Mouse (Mus musculus) liver, embryonic 13.5 days (tissue): ENCODE measurements around the gene Atp8a2. TPM values are rescaled to one million over a fixed set of nuclear protein-coding genes. Genes with fewer than 3 reads are reported as not detected.

Experiments
- ATAC-seq: fragments of 200-750 bp; cut with Nextera tagmentation; 2 replicates; pipeline ENCODE4 v1.8.0; 2017; ENCODE audit warnings: low read depth, mild to moderate bottlenecking, moderate number of reproducible peaks, moderate library complexity
- DNase-seq: peaks from one replicate; pipeline ENCODE4 v3.0.0; 2022
- H3K27ac ChIP-seq: fragments of 300-500 bp; sonication (generic); 2 replicates; pipeline ENCODE4 v1.5.1; 2015; ENCODE audit warnings: moderate library complexity, mild to moderate bottlenecking, inconsistent platforms
- H3K27me3 ChIP-seq: fragments of 300-500 bp; sonication (generic); 2 replicates; pipeline ENCODE4 v1.6.1; 2015; ENCODE audit warnings: mild to moderate bottlenecking, inconsistent platforms
- H3K36me3 ChIP-seq: fragments of 300-500 bp; sonication (generic); 2 replicates; pipeline ENCODE4 v1.6.1; 2015; ENCODE audit warnings: mild to moderate bottlenecking, inconsistent platforms
- H3K4me1 ChIP-seq: fragments of 300-500 bp; sonication (generic); replicated peaks from 2 replicates; pipeline ENCODE4 v1.6.1; 2015; ENCODE audit warnings: inconsistent platforms
- H3K4me2 ChIP-seq: fragments of 300-500 bp; sonication (generic); 2 replicates; pipeline ENCODE4 v1.6.1; 2015; ENCODE audit warnings: inconsistent platforms, mild to moderate bottlenecking, moderate library complexity
- H3K4me3 ChIP-seq: fragments of 300-500 bp; sonication (generic); replicated peaks from 2 replicates; pipeline ENCODE4 v1.5.1; 2015; ENCODE audit warnings: mild to moderate bottlenecking, inconsistent platforms
- H3K9ac ChIP-seq: fragments of 300-500 bp; sonication (generic); 2 replicates; pipeline ENCODE4 v1.6.1; 2015; ENCODE audit warnings: mild to moderate bottlenecking, inconsistent platforms
- H3K9me3 ChIP-seq: fragments of 300-500 bp; sonication (generic); replicated peaks from 2 replicates; pipeline ENCODE4 v1.6.1; 2016; ENCODE audit warnings: inconsistent platforms
- WGBS: fragments of 180-500 bp; shearing (Covaris S2); methylation state at CpG from one replicate; pipeline ENCODE4 v1.1.7; 2015; ENCODE audit not compliant: insufficient replicate concordance; 5-methylcytosine and 5-hydroxymethylcytosine counted together
- polyA plus RNA-seq: library from polyadenylated mRNA; unstranded; fragments of >200 nt; fragmentation: Nextera tagmentation; extraction: Ambion mirVana; gene quantifications from 2 replicates; pipeline ENCODE4 v1.2.1, GENCODE M21; 2015

The Atp8a2 gene
- polyA plus RNA-seq, 1 experiment from 2014 or later: 1.8 TPM

GRCm38 (mm10) chr14:59692164-59692563, 504.8 kb downstream of the Atp8a2 start:
- H3K27me3 ChIP-seq: no peaks in the 10 kb centered on the region
- DNase-seq (no peak), ATAC-seq (no peak)
- no peak overlapping the region for H3K4me3 ChIP-seq
- H3K4me2 ChIP-seq: no peak overlapping the region
- no peaks in the 10 kb centered on the region for H3K4me1 ChIP-seq
- WGBS: 67% methylated on average over 6 of the region's 6 CpGs
- H3K27ac ChIP-seq: no peak overlapping the region
- no peak overlapping the region for H3K9ac ChIP-seq
- no peaks in the 10 kb centered on the region for H3K36me3 ChIP-seq
- H3K9me3 ChIP-seq: no peaks in the 10 kb centered on the region

GRCm38 (mm10) chr14:59691402-59691801, 505.6 kb downstream of the Atp8a2 start:
- Histone ChIP-seq H3K27ac (no peak overlapping the region), H3K4me3 (no peak overlapping the region), H3K9ac (no peak overlapping the region), H3K36me3 (no peaks in the 10 kb centered on the region), H3K4me2 (no peak overlapping the region), H3K9me3 (no peaks in the 10 kb centered on the region), H3K4me1 (no peaks in the 10 kb centered on the region), H3K27me3 (no peaks in the 10 kb centered on the region)
- no peak for DNase-seq
- no peak for ATAC-seq
- WGBS: 69% methylated on average over 13 of the region's 13 CpGs

- Histone ChIP-seq H3K27ac (no peak overlapping the region), H3K36me3 (no peaks in the 10 kb centered on the region)
- WGBS: 37% methylated on average over 12 of the region's 12 CpGs
Observed at GRCm38 (mm10) chr14:59690954-59691353, 506.0 kb downstream of the Atp8a2 start.

GRCm38 (mm10) chr14:59689596-59689995, 507.4 kb downstream of the Atp8a2 start:
- H3K4me1 ChIP-seq: no peaks in the 10 kb centered on the region
- 56% methylated on average over 4 of the region's 4 CpGs for WGBS
- no peaks in the 10 kb centered on the region for H3K9me3 ChIP-seq
- DNase-seq (no peak), ATAC-seq (no peak)
- H3K27me3 ChIP-seq: no peaks in the 10 kb centered on the region
- H3K4me2 ChIP-seq: no peak overlapping the region
- no peak overlapping the region for H3K27ac ChIP-seq
- no peak overlapping the region for H3K9ac ChIP-seq
- no peak overlapping the region for H3K4me3 ChIP-seq
- no peaks in the 10 kb centered on the region for H3K36me3 ChIP-seq

More at GRCm38 (mm10) chr14:59690954-59691353, 506.0 kb downstream of the Atp8a2 start:
- Histone ChIP-seq H3K4me3 (no peak overlapping the region), H3K27me3 (no peaks in the 10 kb centered on the region), H3K4me2 (no peak overlapping the region), H3K9ac (no peak overlapping the region), H3K9me3 (no peaks in the 10 kb centered on the region), H3K4me1 (no peaks in the 10 kb centered on the region)
- ATAC-seq (no peak), DNase-seq (no peak)

GRCm38 (mm10) chr14:59686229-59686628, 510.8 kb downstream of the Atp8a2 start:
- H3K4me3 ChIP-seq: no peak overlapping the region
- H3K9me3 ChIP-seq: no peaks in the 10 kb centered on the region
- H3K36me3 ChIP-seq: no peaks in the 10 kb centered on the region
- H3K27ac ChIP-seq: no peak overlapping the region
- H3K9ac ChIP-seq: no peak overlapping the region
- no peak for DNase-seq
- no peaks in the 10 kb centered on the region for H3K4me1 ChIP-seq
- no peak for ATAC-seq
- H3K27me3 ChIP-seq: no peaks in the 10 kb centered on the region
- 55% methylated on average over 5 of the region's 5 CpGs for whole genome bisulfite sequencing
- no peak overlapping the region for H3K4me2 ChIP-seq

GRCm38 (mm10) chr14:59685343-59685742, 511.6 kb downstream of the Atp8a2 start:
- 26% methylated on average over 8 of the region's 8 CpGs for WGBS
- Histone ChIP-seq H3K4me2 (no peak overlapping the region), H3K27me3 (no peaks in the 10 kb centered on the region), H3K27ac (no peak overlapping the region), H3K4me3 (no peak overlapping the region), H3K9me3 (no peaks in the 10 kb centered on the region), H3K4me1 (no peaks in the 10 kb centered on the region), H3K9ac (no peak overlapping the region), H3K36me3 (no peaks in the 10 kb centered on the region)
- ATAC-seq (no peak), DNase-seq (no peak)

- no peak for ATAC-seq
Observed at GRCm38 (mm10) chr14:59681906-59682305, 515.1 kb downstream of the Atp8a2 start.

GRCm38 (mm10) chr14:59677598-59678003, 519.4 kb downstream of the Atp8a2 start:
- Histone ChIP-seq H3K9me3 (no peaks in the 10 kb centered on the region), H3K4me2 (no peak overlapping the region), H3K36me3 (no peaks in the 10 kb centered on the region), H3K9ac (no peak overlapping the region), H3K4me3 (no peak overlapping the region), H3K4me1 (no peaks in the 10 kb centered on the region), H3K27ac (no peak overlapping the region), H3K27me3 (no peaks in the 10 kb centered on the region)
- no peak for DNase-seq
- no peak for ATAC-seq
- WGBS: 66% methylated on average over 7 of the region's 7 CpGs

More at GRCm38 (mm10) chr14:59681906-59682305, 515.1 kb downstream of the Atp8a2 start:
- Histone ChIP-seq H3K9me3 (no peaks in the 10 kb centered on the region), H3K4me3 (no peak overlapping the region), H3K27me3 (no peaks in the 10 kb centered on the region), H3K4me2 (no peak overlapping the region), H3K36me3 (no peaks in the 10 kb centered on the region), H3K4me1 (no peaks in the 10 kb centered on the region), H3K27ac (no peak overlapping the region), H3K9ac (no peak overlapping the region)
- 55% methylated on average over 4 of the region's 4 CpGs for WGBS
- no peak for DNase-seq

- no peak for DNase-seq
- H3K4me3 ChIP-seq: no peak overlapping the region
- ATAC-seq: no peak
Observed at GRCm38 (mm10) chr14:59675330-59675729, 521.6 kb downstream of the Atp8a2 start.

GRCm38 (mm10) chr14:59674556-59674955, 522.4 kb downstream of the Atp8a2 start:
- no peak overlapping the region for H3K9ac ChIP-seq
- WGBS: 40% methylated on average over 8 of the region's 8 CpGs

More at GRCm38 (mm10) chr14:59675330-59675729, 521.6 kb downstream of the Atp8a2 start:
- Histone ChIP-seq H3K9me3 (no peaks in the 10 kb centered on the region), H3K27ac (no peak overlapping the region), H3K9ac (no peak overlapping the region), H3K4me1 (no peaks in the 10 kb centered on the region), H3K27me3 (no peaks in the 10 kb centered on the region), H3K4me2 (no peak overlapping the region), H3K36me3 (no peaks in the 10 kb centered on the region)
- 66% methylated on average over 4 of the region's 4 CpGs for WGBS

GRCm38 (mm10) chr14:59672893-59673515, 524.0 kb downstream of the Atp8a2 start:
- Histone ChIP-seq H3K27me3 (no peaks in the 10 kb centered on the region), H3K4me1 (no peaks in the 10 kb centered on the region), H3K36me3 (no peaks in the 10 kb centered on the region), H3K4me3 (no peak overlapping the region), H3K9me3 (no peaks in the 10 kb centered on the region), H3K9ac (no peak overlapping the region), H3K4me2 (no peak overlapping the region), H3K27ac (no peak overlapping the region)
- ATAC-seq (no peak), DNase-seq (no peak)
- 66% methylated on average over 6 of the region's 6 CpGs for WGBS

More at GRCm38 (mm10) chr14:59674556-59674955, 522.4 kb downstream of the Atp8a2 start:
- ATAC-seq (no peak), DNase-seq (no peak)
- Histone ChIP-seq H3K36me3 (no peaks in the 10 kb centered on the region), H3K27ac (no peak overlapping the region), H3K27me3 (no peaks in the 10 kb centered on the region), H3K4me2 (no peak overlapping the region), H3K9me3 (no peaks in the 10 kb centered on the region), H3K4me1 (no peaks in the 10 kb centered on the region), H3K4me3 (no peak overlapping the region)

GRCm38 (mm10) chr14:59657098-59657497, 539.9 kb downstream of the Atp8a2 start:
- Histone ChIP-seq H3K9me3 (no peaks in the 10 kb centered on the region), H3K9ac (no peak overlapping the region), H3K27me3 (no peaks in the 10 kb centered on the region), H3K4me1 (no peaks in the 10 kb centered on the region), H3K4me3 (no peak overlapping the region), H3K36me3 (no peaks in the 10 kb centered on the region), H3K27ac (no peak overlapping the region), H3K4me2 (no peak overlapping the region)
- no peak for DNase-seq
- ATAC-seq: no peak
- 79% methylated on average over 1 of the region's 1 CpGs for WGBS
